Mouse (Mus musculus) liver, adult (tissue): ENCODE measurements around the gene Homer3.

ENCODE experiments used
- GATA4 ChIP-seq: IDR thresholded peaks from 2 replicates; pipeline ENCODE4 v1.6.1; 2014; ENCODE audit warnings: mild to moderate bottlenecking, low read length; ENCODE audit not compliant: insufficient replicate concordance

Gene Homer3

DNA sequence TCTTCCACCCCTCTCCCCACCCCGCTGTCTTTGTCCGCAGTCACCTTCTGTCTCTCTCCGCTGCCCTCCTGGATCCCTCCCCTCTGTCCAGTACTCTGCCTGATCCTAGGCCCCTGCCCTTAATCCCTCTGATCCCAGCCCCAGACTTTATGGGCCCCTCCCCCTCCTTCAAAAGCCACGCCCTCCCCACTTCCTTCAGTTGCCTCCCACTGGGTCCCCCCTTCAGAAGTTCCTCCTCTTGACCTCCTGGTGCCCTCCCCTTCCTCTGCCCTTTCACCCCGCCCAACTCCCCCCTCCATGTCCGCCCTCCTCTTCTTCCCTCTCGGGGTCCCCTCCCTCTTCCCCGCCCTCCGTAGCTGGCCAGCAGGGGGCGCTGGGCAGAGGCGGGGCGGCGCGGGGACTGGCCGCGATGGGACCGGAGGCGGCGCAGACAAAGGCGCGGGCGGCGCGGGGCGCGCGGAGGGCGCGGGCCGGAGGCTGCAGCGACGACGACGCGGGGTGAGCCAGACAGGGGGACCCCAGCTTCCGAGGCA, at the start of gene Homer3:
Gene Homer3, plus strand, starts transcription at position 225 of the 533 bp plus-strand sequence.
- no peak; the same call in 1 of the 2 replicates for TF ChIP-seq GATA4

DNA sequence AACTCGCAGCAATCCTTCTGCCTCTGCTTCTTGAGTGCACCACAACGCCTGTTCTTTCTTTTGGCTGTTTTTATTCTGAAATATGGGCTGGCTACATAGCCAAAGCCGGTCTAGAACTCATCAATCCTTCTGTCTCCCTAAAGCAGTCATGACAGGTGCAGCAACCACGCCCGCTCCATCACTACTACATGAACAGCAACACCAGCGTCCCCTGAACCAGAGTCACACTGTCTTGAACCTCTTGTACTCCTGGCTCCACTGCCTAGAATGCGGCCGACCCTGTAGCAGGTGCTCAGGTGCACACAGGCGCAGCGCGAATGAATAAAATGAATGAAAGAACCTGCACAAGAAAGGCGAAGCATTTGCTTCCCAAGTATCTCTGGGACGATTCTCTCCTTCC, 49.0 kb upstream of the Homer3 start:
- TF ChIP-seq GATA4: no peak

DNA sequence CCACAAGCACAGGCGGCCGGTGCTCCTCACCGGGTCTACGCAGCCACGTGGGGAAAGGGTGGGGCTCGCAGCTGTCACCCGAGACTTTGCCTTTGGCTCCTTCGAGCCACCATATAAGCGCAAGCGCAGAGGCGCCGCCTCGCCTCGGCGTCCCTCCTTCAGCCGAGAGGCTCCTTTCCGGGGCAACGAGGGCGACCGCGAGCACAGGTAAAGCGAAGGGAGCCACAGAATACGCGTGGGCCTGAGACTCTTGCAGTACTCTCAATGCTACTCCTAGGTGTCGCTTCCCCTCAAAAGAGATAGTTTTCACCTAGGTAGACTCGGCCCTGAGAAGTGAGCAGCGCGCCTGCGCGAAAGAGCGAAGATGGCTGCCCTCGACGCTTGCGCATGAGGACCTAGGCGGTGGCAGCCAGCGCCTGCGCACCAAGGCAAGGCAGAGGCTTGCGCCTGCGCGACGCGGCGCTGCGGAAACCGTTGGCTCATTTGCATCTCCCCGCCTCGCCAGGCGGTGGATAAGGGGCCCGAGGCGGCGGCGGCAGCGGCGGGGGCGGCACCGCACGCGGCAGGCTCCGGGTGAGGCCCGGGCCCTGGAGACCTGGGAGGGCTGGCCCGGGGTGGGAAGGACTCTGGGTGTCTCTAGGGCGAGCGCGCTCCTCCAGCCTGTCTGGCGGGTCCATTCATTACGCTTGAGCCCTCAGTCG, 48.4 kb upstream of the Homer3 start, which contains the start of the genes Sugp2 and Armc6:
Gene Sugp2, plus strand, starts transcription at position 147 of the 701 bp plus-strand sequence.
Gene Armc6, minus strand, starts transcription at position 387 of the 701 bp plus-strand sequence.
- peak; percentile 40; the same call in 1 of the 2 replicates for TF ChIP-seq GATA4

DNA sequence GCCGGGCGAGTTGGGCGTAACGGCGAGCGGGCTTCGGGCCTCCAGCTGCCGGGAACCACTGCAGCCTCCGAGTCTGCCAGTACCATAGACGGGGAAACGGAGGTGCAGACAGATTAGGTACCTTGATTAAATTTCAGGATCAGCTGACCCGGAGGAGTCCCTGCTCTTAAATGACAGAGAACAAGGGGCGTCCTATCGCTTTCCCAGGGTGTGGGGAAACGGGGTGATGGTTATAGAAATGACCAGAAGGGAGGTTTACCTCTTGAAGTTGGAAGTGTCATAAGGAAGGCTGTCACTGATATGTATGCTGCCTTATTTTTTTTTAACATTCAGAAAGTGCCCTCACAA, 47.9 kb upstream of the Homer3 start:
- no peak for TF ChIP-seq GATA4

DNA sequence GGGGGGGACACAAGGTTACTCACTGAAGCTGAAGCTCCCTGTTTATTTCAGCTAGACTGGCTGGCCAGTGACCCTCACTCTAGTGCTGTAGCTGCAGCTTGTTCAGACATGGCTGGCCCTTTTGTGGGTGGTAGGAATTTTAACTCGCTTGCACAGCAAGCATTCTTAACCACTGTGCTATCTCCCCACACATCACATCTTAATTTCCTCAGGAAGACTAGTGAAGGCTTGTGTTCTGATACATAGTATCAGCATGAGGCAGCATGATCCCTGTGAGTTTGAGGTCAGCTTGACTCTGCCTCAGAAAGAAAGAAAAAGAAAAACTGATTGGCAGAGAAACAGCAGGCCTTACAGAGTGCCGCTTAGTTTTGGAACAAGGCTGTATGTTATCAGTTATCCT, 44.8 kb upstream of the Homer3 start:
- no peak for TF ChIP-seq GATA4

DNA sequence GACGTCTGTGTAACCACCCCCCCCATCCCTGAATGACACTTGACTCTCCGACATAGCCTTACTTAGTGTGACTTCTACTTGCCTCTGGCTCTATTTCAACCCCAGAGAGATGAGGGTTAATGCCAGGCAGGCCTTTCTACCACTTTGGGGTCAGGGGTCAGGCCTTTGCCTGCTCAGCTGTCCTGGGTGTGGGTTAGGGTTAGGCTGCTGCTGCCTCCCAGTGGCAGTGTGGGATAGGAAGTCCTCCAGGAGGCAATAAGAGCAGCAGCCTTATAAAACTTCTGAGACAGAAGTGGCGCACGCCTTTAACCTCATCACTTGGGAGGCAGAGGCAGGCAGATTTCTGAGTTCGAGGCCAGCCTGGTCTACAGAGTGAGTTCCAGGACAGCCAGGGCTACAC, 42.0 kb upstream of the Homer3 start:
- TF ChIP-seq GATA4: no peak

DNA sequence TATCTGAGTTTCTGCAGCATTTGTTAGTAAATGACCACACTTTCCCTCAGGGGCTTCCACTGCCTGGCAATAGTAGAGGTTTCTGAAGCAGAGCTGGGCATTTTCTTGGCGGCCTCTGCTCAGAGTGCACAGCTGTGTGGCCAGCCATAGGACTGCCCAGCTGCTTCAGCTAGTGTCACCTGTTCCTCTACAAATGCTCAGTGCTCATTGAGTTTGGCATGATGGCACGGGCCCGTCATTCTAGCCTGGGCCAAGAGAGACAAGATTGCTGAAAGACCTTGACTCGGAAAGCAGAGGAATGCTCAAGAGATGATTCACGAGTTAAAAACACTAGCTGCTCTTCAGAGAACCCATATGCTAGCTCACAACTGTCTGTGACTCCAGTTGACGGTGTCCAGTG, 36.0 kb upstream of the Homer3 start:
- no peak for TF ChIP-seq GATA4

DNA sequence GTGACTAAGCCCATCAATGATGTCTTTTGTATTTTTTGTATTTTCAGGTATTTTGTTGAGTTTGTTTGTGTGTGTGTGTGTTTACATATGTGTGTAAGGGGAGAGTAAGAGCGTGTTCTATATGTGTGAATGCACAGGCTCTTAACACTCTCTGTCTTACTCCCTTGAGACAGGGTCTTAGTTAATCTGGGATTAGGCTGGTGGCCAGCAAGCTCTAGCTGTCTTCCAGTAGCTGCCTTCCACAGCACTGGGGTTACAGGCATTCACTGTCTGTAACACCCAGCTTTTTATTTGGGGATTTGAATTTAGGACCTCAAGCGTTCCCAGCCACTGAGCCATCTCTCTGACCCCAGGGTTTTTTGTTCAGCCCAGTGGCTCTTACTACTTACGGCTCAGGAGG, 34.8 kb upstream of the Homer3 start:
- no peak for TF ChIP-seq GATA4

DNA sequence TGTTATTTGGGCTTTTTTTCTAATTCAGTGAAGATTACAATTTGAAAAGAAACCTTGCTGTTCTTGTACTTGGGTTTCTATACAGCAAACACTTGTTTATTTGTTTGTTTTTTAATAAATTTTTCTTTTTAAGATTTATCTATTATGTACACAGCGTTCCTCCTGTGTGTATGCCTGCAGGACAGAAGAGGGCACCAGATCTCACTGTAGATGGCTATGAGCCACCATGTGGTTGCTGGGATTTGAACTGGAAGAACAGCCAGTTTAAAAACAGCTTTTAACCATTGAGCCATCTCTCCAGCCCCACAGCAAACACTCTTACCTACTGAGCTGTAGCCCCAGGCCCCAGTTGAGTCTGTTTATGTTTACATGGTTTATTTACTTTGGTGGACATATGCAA, 28.0 kb upstream of the Homer3 start:
- TF ChIP-seq GATA4: no peak

DNA sequence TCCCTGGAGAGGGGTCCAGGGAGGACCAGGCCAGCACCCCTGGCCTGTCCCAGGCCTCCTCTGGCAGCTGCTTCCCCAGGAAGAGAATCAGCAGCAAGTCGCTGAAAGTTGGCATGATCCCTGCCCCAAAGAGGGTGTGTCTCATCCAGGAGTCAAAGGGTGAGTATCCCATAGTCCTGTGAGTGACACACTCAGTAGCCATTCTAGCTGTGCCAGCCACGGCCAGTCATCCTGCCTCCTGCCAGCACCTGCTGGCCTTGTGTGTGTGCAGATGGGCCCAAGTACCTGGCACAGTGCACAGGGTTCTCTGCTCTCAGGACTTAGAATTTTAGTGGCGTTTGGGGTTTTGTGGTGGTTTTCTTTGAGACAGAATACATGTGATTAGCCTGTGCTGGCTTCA, 25.2 kb upstream of the Homer3 start:
- no peak for TF ChIP-seq GATA4

DNA sequence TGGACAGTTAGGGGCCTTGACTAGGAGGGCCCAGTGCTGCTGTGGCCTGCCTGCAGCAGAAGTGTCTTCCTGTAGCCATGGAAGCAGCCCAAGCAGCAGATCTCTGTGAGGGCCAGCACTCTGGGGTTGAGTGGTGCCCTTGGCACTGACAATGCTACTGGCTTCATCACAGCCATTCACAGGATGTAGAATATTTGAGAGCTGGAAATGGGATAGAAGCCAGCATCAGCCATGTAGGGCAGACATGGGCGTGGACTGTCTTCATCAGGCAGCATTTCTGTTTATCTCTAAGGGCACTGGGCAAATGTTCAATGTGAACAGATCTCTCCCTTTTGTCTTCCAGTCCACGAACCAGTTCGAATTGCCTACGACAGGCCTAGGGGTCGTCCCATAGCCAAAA, 24.0 kb upstream of the Homer3 start:
- TF ChIP-seq GATA4: no peak

DNA sequence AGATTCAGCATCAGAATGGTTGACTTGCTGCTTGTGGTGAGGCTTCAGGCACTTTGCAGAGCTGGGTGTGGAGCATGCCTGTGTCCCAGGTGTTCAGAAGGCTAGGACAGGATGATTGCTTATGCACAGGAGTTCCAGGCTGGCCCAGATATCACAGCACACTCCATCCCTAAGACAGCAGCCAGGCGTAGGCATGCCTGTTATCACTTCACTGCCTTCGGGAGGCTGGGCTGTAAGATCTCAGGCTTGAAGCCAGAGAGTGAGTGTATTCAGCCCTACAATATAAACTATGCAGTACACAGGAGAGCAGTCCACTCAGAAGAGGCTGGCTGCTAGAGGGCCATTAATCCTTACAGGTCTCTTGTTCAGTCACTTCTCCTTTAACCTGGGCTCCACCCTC, 23.6 kb upstream of the Homer3 start:
- TF ChIP-seq GATA4: no peak

DNA sequence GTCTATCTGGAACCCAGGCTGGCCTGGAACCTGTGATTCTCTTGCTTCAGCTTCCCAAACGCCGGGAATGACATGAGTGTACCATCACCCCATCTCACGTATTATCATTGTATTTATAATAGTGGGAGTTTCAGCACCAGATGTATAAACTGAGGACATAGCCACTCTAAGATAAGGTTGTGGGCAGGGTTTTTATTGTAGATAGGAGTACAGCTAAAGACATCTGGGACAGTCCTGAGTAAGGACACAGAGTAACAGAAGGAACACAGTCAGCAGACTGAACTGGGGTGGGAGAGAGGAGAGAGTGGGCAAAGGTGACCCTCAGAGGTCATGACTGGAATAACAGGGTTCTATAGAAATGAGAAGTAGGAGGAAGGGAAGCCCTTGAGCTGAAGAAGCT, 15.0 kb upstream of the Homer3 start:
- TF ChIP-seq GATA4: no peak

DNA sequence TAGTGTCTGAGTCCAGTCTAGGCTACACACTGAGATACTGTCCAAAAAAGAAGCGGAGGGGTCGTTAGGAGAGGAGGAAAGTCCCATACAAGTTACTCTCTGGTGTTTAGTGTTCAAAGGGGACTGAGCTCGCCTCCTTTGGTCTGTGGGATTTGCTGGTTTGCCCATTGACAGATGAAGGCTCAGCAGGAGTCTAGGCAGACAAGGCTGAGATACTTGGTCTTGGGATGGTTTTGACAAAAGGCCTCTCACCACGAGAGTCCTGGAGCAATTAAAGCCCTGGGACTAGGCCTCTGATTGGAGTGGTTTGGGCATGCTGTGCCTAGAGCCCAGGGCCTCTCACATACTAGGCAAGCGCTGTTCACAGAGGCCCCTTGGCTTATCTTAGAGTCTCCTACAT, 14.3 kb upstream of the Homer3 start:
- no peak for TF ChIP-seq GATA4

DNA sequence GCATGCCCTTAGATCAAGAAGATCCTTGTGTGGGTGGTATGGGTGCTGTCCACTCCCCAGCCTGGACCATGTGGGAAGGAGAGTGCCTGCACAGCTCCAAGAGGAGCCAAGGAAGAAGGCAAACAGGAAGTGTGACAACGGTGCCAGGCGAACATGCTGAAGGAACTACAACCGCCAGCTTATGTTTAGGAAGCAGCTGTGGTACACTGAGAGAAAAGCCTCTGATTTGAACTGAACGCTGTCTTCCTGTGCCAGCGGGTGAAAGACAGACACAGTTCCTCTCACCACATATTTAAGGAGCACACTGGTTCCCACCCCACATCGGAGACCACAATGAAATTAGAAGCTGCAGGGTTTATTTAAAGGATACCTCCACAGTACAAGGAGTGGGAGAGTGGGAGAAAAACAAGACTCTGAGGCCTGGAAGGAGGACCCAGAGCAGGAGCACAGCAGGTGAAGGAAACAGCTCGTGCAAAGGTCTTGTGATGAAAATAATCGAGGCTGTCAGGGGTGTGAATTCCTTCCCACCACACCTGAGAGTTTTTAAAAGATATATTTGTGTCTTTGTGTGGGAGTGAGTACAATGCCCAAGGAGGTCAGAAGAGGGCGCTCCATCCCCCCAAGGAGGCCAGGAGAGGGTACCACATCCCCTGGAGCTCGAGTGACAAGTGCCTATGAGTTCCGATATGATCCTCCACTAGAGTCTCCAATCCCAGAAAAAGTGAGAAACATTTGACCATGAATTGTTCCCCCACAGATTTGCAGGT, 13.6 kb upstream of the Homer3 start:
- TF ChIP-seq GATA4: no peak

DNA sequence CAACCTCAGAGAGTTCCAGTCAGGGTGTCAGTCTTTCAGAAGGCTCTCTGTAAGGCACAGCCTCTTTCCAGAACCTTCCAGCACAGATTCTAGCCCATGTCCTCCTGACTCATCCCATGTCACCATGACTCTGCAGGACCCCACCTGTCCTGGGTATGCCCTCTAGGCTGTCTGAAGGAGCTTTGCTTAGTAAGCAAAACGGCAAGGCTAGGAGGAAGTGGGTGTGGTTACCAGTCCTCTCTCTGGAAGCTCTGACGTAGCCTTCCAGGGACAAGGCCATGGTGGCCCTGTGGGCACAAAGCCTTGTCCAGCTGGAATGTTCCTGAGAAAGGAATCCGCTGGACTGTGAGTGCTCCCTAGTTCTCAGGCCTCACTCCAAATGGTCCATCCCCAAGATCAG, 9.7 kb upstream of the Homer3 start:
- no peak for TF ChIP-seq GATA4
